Mouse (Mus musculus) spleen, adult 2 months (tissue): ENCODE data around the gene Atp11c. TPM values are rescaled to one million over a fixed set of nuclear protein-coding genes. Genes with fewer than 3 reads are reported as not detected.

Experiments
- DNase-seq, 2 experiments: peaks; one replicate each; pipeline versions ENCODE4 v3.0.0 to v3.0.0-alpha.2; 2012 to 2021; ENCODE audit warnings: low spot score in 2 of 2, low read depth in 1 of 2
- H3K27ac ChIP-seq: fragments of 200-500 bp; 2 replicates; pipeline ENCODE4 v1.5.1; 2012; ENCODE audit warnings: low read length, inconsistent platforms; ENCODE audit not compliant: insufficient read depth
- H3K27me3 ChIP-seq: fragments of 200-500 bp; 2 replicates; pipeline ENCODE4 v1.6.1; 2012; ENCODE audit warnings: mild to moderate bottlenecking, moderate library complexity, low read length, inconsistent platforms; ENCODE audit not compliant: control insufficient read depth, insufficient read depth
- H3K36me3 ChIP-seq: fragments of 200-500 bp; 2 replicates; pipeline ENCODE4 v1.6.1; 2012; ENCODE audit warnings: mild to moderate bottlenecking, low read length, inconsistent platforms; ENCODE audit not compliant: control insufficient read depth, insufficient read depth
- H3K4me1 ChIP-seq: fragments of 200-500 bp; 2 replicates; pipeline ENCODE4 v1.6.1; 2011; ENCODE audit warnings: inconsistent platforms; ENCODE audit not compliant: control insufficient read depth, insufficient read depth, insufficient read length
- H3K4me3 ChIP-seq: fragments of 200-500 bp; 2 replicates; pipeline ENCODE4 v1.5.1; 2011; ENCODE audit warnings: mild to moderate bottlenecking, inconsistent platforms; ENCODE audit not compliant: insufficient read depth, insufficient read length; ENCODE audit errors: extremely low read depth
- CTCF ChIP-seq: fragments of 200-500 bp; IDR thresholded peaks from 2 replicates; pipeline ENCODE4 v1.5.1; 2011; ENCODE audit warnings: mild to moderate bottlenecking, inconsistent platforms; ENCODE audit not compliant: insufficient read depth, insufficient read length, insufficient replicate concordance; ENCODE audit errors: extremely low read depth
- POLR2A ChIP-seq: fragments of 200-500 bp; IDR thresholded peaks from 2 replicates; pipeline ENCODE4 v1.6.1; 2011; ENCODE audit warnings: low read depth, low read length, inconsistent platforms
- WGBS: fragments of 180-500 bp; shearing (Covaris S2); methylation state at CpG from one replicate; pipeline ENCODE4 v1.1.7; 2018; 5-methylcytosine and 5-hydroxymethylcytosine counted together
- polyA plus RNA-seq: library from polyadenylated mRNA; depleted of rRNA; stranded (reverse); fragments of >200 nt; gene quantifications from 2 replicates; pipeline ENCODE4 v1.2.3, GENCODE M21; 2012

Gene Atp11c
- polyA plus RNA-seq, 1 experiment, result 3.2 TPM

DNA sequence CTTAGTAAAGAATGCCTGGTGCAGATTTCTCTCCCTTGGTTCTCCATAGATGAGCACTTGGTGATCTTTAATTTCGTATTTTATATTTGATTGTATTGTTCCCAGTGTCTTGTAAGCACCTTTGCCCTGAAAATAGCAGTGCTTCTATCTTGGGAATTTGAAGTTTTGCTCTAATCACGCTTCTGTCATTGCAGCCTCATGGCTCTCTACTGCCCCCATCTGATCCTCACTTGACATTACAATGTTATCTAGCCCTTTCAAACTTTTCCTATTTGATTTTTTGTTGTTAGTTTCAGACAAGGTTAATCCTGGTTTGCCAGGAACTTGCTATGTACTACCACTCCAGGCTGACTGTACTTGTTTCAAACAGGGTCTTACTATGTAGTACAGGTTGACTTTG is 128.7 kb downstream of the Atp11c start:
- Histone ChIP-seq H3K27me3 (no peaks in the 10 kb centered on the region), H3K27ac (no peak overlapping the region), H3K36me3 (no peaks in the 10 kb centered on the region), H3K4me1 (no peaks in the 10 kb centered on the region), H3K4me3 (no peak overlapping the region)
- TF ChIP-seq POLR2A (no peak), CTCF (peak; percentile 7; the same call in 1 of the 2 replicates)
- WGBS, result 21% methylated on average over 2 of the region's 2 CpGs
- DNase-seq, result no peak

DNA sequence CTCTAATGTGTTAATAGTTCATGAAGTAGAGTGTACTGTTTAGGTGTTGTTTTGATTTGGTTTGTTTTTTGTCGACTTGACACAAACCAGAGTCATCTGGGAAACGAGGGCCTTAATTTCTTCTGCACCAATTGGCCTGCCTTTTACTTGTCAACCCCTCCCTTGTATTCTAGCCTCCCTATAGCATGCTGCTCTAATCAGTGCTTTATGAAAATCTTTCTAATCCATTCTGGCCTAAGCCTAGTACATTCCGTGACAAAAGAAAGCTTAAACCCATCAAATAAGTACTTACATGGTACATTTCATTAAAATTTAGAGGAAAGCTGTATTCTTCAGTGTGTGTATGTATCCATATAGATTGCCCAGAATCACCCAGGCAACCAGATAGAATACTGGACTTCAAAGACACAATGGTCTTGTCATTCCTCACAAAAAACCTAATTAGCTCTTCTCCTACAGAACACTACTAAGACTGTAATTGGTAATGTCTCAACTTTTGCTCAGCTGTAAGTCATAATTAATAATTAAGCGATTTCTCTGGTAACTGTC is 177.9 kb downstream of the Atp11c start:
- no peaks in the 10 kb centered on the region for H3K27me3 ChIP-seq
- WGBS, result 71% methylated on average over 4 of the region's 4 CpGs
- no peaks in the 10 kb centered on the region for H3K36me3 ChIP-seq
- H3K4me3 ChIP-seq, result no peak overlapping the region
- TF ChIP-seq CTCF (no peak), POLR2A (no peak)
- no peaks in the 10 kb centered on the region for H3K4me1 ChIP-seq
- H3K27ac ChIP-seq, result no peak overlapping the region
- no peak for DNase-seq

DNA sequence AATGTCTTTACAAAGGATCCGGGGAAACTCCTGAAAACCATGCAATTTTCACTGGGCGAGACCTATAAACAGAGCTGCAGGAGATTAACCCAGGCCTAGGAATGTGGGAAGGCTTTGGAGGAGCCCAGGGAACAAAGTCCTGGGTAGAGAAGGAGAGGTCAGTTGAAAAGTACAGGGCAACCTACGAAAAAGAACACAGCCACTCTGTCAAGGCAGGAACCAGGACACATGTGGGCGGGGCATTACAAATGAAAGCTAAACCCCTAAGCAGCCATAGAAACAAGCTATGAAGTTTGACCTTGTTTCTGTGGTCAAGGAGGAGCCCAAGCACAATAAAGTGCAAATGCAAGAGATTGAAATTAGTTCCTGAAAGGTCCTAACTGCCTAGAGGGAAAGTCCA is 186.8 kb downstream of the Atp11c start:
- H3K27me3 ChIP-seq, result no peaks in the 10 kb centered on the region
- no peak overlapping the region for H3K4me3 ChIP-seq
- no peak overlapping the region for H3K27ac ChIP-seq
- H3K36me3 ChIP-seq, result no peaks in the 10 kb centered on the region
- DNase-seq, result no peak
- WGBS, result 90% methylated on average over 4 of the region's 4 CpGs
- H3K4me1 ChIP-seq, result peaks cover 5% of the 10 kb centered on the region; the same call in 1 of the 2 replicates
- TF ChIP-seq POLR2A (no peak), CTCF (no peak)

DNA sequence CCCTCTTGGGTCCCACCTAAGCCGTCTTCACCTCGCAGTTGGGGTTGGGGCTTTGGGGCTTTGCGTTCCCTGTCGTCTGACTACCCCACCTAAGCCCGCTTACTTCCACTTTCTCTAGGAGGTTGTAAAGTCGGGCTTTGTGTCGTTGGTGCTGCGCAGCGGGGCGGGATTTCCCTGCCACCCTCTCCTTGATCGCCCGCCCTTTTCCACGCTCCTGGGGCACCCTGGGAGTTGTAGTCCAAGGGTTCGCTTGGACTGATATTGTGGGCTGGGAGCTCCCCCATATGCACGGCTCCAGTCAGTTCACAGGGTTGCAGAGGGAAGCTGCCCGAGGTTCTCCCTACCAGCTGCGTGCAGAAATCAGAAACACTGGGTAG is 187.8 kb downstream of the Atp11c start:
- Histone ChIP-seq H3K27ac (peak overlapping the region; percentile 96), H3K4me1 (peaks cover 5% of the 10 kb centered on the region; the same call in 1 of the 2 replicates), H3K36me3 (no peaks in the 10 kb centered on the region), H3K4me3 (peak overlapping the region; percentile 92), H3K27me3 (no peaks in the 10 kb centered on the region)
- WGBS, result 24% methylated on average over 17 of the region's 17 CpGs
- peak; percentile 45; the same call in 1 of the 2 replicates for TF ChIP-seq CTCF
- peak; percentile 63 for TF ChIP-seq POLR2A
- peak; percentile 74 to 82 for DNase-seq

DNA sequence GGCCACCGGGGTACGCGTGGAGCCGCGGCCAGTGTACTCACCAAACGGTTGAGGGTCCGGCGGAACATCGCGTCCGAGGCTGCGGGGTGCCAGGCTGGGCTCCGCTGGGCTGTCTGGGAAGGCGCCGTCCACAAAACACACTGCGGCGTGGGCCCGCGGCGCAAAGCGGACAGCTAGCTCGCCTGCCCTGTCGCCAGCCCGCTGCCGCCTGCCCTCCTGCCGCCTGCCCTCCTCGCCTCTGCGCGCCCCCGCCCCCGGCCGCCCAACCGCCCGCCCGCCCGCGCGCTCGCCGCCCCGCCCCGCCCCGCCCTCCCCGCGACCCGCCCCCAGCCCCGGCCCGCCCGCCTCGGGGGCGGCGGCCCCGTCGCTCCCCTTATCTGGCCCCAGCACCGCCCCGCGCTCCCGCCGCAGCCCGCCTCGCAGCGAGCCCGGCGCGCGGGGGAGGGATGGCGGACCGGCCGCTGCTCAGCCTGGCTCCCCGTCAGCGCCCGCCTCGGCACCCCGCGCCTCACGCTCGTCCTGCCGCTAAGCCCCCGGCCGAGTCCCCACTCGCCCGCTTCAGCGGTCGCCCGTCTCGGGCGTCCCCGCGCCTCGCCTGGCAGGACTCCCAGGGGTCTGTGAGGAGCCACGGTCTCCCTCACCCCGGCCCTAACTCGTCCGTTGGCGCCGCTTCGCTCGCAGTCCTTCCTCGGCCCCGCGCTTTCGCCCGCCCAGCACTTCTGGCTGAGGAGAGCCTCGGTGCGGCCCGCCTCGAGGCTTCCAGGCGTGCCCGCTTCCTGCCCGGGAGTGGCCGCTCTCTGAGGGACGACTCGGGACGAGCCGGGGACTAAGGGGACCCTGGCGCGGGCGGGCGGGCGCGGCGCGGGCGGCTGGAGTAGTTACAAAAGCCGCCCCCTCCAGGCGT is 188.5 kb downstream of the Atp11c start:
- 39% methylated on average over 102 of the region's 126 CpGs for WGBS
- Histone ChIP-seq H3K27me3 (no peaks in the 10 kb centered on the region), H3K27ac (peak overlapping the region; percentile 96), H3K4me3 (peak overlapping the region; percentile 92), H3K4me1 (peaks cover 5% of the 10 kb centered on the region; the same call in 1 of the 2 replicates), H3K36me3 (no peaks in the 10 kb centered on the region)
- peak; percentile 4 to 60 for DNase-seq
- TF ChIP-seq CTCF (no peak), POLR2A (peak; percentile 1; the same call in 1 of the 2 replicates)

DNA sequence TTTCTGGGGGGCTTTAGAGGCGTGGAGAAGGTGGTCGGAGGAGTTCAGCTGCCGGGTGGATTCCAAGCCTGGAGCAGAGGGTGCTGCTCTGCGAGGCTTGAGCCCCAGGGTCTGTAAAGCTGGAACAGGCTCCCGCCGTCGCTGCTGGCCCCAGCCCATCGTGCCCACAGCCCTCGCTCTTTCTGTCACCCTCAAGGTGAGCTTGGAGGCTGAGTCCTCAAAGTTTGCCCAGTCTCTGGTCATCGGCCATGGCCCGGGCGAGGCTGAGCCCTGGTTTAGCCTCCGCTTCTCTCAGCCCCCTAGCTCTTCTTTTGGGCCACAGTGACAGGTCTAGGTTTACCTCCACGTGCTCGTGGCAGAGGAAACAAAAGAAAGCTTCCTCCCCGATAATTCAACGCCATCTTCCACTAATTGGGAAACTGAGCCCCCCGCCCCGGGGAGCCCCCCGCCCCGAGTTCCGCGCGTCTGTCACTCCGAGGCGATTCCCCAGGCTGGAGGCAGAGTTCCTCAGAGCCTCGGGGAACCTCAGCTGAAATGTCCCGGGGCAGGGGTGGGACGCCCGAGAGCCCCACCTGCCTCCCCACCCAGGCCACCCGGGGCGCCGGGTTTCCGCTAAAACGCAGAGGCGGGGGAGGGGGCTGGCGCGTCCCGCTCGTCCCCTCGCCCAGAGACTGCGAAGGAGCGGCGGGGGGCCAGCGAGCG is 189.3 kb downstream of the Atp11c start:
- peak overlapping the region; percentile 69 for H3K4me3 ChIP-seq
- no peaks in the 10 kb centered on the region for H3K36me3 ChIP-seq
- peak overlapping the region; percentile 71 for H3K27ac ChIP-seq
- WGBS, result 21% methylated on average over 46 of the region's 46 CpGs
- TF ChIP-seq POLR2A, result no peak
- TF ChIP-seq CTCF, result no peak
- peaks cover 5% of the 10 kb centered on the region; the same call in 1 of the 2 replicates for H3K4me1 ChIP-seq
- no peaks in the 10 kb centered on the region for H3K27me3 ChIP-seq
- peak; percentile 0 to 3 for DNase-seq
